Mouse (Mus musculus): ENCODE data around the gene Hs6st3.
"Not testable (repeated sequence)": the region's sequence is repeated elsewhere in the genome, so short reads cannot be mapped to it uniquely, and the experiment has no call there.

The Hs6st3 gene

GRCm38 (mm10) chr14:119450471-119450870, 312.3 kb downstream of the Hs6st3 start:
- DNase-seq (ENCODE audit: low spot score in 2 of 2), result no peak

DNA sequence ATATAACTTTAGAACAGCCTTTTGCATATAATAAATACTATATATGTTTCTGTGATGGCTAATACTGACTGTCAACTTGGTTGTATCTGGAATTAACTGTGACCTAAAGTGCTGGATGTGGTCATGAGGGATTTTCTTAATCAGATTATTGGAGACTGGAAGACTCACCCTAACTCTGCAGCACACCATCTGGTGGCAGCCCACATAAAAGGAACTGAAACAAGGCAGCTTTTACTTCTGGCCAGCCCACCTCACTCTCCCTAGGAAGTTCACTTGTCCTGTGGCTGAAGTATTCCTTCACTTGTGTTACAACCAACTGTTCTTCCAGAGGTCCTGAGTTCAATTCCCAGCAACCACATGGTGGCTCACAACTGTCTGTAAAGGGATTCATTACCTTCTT, 313.5 kb downstream of the Hs6st3 start:
- DNase-seq (ENCODE audit: low spot score in 2 of 2), result no peak

GRCm38 (mm10) chr14:119452382-119452781, 314.2 kb downstream of the Hs6st3 start:
- no peak for DNase-seq (ENCODE audit: low spot score in 2 of 2)

GRCm38 (mm10) chr14:119452797-119453196, 314.7 kb downstream of the Hs6st3 start:
- DNase-seq (ENCODE audit: low spot score in 2 of 2), result no peak

- no peak for DNase-seq (ENCODE audit: low spot score in 2 of 2)
These were observed 326.2 kb downstream of the Hs6st3 start for GRCm38 (mm10) chr14:119464308-119464707.

DNA sequence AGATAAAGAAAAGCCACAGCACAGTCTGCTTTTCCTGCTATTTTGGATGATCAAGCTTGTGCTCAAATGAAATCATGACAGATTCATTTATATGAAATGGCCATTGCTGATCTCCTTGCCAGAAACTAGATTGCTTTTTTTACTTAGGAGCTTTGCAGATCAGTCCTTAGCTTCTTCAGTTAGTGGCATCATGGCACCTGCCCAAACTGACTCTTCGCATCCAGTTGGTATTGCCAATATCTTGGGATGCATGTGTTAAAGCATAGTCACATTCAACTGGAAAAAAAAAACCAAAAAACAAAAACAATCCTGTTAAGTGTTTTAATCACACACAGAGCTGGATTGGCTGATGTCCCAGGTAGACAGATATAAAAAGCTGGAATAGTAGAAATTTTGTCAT, 326.7 kb downstream of the Hs6st3 start:
- DNase-seq (ENCODE audit: low spot score in 2 of 2), result no peak

DNA sequence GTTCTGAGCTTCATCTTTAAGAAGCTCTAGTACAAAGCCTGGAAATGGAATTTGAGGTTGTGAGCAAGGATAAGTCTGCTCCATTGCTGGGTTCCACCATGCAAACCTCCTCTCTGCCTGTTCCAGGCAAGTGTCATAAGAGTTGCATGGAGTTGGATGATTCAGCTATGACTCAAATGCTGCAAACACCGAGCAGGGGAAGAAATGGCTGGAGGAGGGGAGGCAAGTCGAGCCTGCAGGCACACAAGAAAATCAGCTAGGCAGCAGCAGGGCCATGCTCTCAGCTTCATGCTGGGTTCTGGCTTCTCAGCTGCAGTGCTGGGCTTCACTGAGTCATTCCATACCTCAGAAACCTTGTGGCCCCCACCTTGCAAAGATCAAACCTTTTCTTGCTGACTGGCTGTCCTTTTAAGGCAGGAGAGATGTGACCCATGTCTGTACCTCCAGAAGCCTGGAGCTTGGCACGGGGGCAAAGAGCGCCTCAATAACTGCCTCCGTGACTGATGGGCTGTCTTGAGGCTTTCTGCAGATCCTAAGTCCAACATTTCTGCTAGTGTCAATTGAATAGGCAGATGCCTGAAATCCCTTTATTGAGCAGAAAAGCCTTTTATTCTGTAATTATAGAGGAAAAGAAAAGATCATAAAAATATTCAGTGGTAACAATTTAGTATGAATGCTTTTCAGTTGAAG, 328.9 kb downstream of the Hs6st3 start:
- DNase-seq (ENCODE audit: low spot score in 2 of 2), result no peak

DNA sequence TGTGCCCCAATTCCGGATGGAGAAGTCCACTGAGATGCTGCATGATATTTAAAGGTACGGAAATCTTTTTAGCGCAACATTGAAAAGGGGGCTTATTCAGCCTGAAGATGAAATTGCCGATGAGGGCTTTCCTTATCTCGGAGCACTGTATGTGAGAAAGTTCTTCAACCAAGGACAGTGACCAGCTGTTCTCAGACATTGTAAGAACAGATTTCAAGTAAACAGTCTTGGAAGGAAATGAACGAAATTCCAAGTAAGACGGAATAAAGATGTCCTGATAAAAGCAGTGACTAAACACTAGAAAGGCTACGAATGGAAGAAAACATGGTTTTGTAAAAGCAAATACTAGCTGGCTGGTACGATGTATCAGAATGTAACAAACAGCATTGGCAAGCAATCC, 338.4 kb downstream of the Hs6st3 start:
- DNase-seq (ENCODE audit: low spot score in 2 of 2), result no peak

DNA sequence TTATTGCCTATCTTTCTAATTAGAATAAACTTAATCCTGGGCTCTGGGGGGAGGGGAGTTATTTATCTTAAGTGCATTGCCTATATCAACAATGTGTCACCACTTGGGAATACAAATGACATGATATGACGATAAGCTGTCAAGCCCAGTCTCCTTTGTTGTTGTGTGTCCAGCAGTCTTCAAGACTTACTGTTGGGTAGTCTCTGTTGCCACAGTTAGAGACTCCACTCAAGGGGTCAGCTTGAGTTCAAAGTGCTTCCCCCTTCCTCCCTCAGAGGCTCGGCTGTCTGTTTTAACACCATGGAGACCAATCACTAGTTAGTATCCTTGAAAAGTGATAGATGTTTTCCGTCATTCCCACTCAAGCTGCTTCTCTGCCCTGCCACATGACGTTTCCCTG, 339.7 kb downstream of the Hs6st3 start:
- DNase-seq (ENCODE audit: low spot score in 2 of 2), result no peak

GRCm38 (mm10) chr14:119488978-119489703, 351.0 kb downstream of the Hs6st3 start:
- DNase-seq (ENCODE audit: low spot score in 2 of 2), result no peak

GRCm38 (mm10) chr14:119520632-119521031, 382.5 kb downstream of the Hs6st3 start:
- DNase-seq (ENCODE audit: low spot score in 2 of 2), result no peak

- DNase-seq (ENCODE audit: low spot score in 2 of 2), result no peak
These were observed 382.9 kb downstream of the Hs6st3 start for GRCm38 (mm10) chr14:119521056-119521455.

DNA sequence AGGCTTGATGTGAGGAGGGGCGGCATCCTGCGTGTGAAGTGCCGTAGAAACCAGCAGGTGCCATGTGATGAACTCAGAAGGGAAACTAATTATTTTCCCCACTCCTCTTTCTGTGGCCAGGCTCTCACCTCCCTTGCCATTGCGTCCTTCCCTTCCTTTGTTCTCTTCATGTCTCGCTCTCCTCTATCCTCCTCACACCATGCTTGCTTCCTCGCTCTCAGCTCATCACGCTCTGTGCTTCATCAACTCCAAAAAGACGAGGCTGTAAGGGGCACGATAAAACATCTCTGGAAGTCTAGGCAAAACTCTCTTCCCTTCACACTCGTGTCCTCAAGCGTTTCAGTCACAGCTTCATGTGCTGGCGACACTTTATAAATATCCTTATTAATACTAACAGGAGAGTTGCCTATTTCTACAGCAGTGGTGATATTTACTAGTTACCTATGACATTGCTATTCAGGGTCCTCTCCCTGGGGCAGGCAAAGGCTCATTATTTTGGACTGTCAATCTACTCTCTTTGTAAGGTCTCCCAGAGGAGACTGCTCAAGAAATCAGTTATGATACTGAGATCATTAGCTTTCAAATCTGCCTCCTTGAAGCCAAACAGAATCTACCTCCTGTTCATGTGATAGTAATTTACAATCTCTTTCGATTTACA, 394.9 kb downstream of the Hs6st3 start:
- DNase-seq (ENCODE audit: low spot score in 2 of 2), result no peak

GRCm38 (mm10) chr14:119540505-119540904, 402.4 kb downstream of the Hs6st3 start:
- DNase-seq (ENCODE audit: low spot score in 2 of 2), result no peak

- no peak for DNase-seq (ENCODE audit: low spot score in 2 of 2)
These were observed 406.5 kb downstream of the Hs6st3 start for GRCm38 (mm10) chr14:119544596-119544995.

GRCm38 (mm10) chr14:119558356-119558755, 420.2 kb downstream of the Hs6st3 start:
- DNase-seq (ENCODE audit: low spot score in 2 of 2), result no peak

- DNase-seq (ENCODE audit: low spot score in 2 of 2), result no peak
These were observed 443.9 kb downstream of the Hs6st3 start for GRCm38 (mm10) chr14:119582039-119582508.

- no peak for DNase-seq (ENCODE audit: low spot score in 2 of 2)
These were observed 446.9 kb downstream of the Hs6st3 start for GRCm38 (mm10) chr14:119585069-119585468.

- DNase-seq (ENCODE audit: low spot score in 2 of 2), result not testable (repeated sequence)
These were observed 449.2 kb downstream of the Hs6st3 start for GRCm38 (mm10) chr14:119587365-119587764.

- no peak for DNase-seq (ENCODE audit: low spot score in 2 of 2)
These were observed 466.2 kb downstream of the Hs6st3 start for GRCm38 (mm10) chr14:119604327-119604726.

DNA sequence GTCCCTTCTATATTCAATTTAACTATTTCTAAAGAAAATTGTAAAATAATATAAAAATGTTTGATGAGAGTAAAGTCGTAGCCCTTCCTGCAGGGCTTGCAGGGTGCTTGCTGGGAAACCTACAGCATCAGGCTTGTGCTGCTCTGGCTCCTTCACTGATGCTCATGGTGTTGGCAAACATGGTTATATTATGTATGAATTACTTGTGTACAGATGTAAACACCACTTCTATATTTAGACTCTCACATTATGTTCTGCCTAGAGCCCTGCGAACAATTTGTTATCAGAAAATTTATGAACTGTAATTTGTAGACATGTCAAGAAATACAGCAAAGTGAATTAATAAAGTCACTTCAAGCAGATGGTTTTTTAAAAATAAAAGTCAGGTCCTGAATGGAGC, 474.7 kb downstream of the Hs6st3 start:
- DNase-seq (ENCODE audit: low spot score in 2 of 2), result no peak

- DNase-seq (ENCODE audit: low spot score in 2 of 2), result no peak
These were observed 491.0 kb downstream of the Hs6st3 start for GRCm38 (mm10) chr14:119629127-119629526.

GRCm38 (mm10) chr14:119633090-119633489, 494.9 kb downstream of the Hs6st3 start:
- no peak for DNase-seq (ENCODE audit: low spot score in 2 of 2)

Measured in spleen, postnatal 14 days (tissue).